Mouse (Mus musculus) midbrain, postnatal 0 days (tissue): ENCODE data around the gene Tmem120b. TPM values are rescaled to one million over a fixed set of nuclear protein-coding genes. Genes with fewer than 3 reads are reported as not detected.
A peak's percentile ranks its signal among the peaks of the same experiment; 100 is the strongest.

ENCODE experiments used
- ATAC-seq: fragments of 200-750 bp; cut with Nextera tagmentation; 2 replicates; pipeline ENCODE4 v1.8.0; 2017; ENCODE audit warnings: moderate number of reproducible peaks, mild to moderate bottlenecking, moderate TSS enrichment, moderate library complexity; ENCODE audit not compliant: low FRiP score
- DNase-seq: peaks from one replicate; pipeline ENCODE4 v3.0.0-alpha.2; 2015; ENCODE audit warnings: low spot score
- H3K27ac ChIP-seq: fragments of 300-500 bp; sonication (generic); 2 replicates; pipeline ENCODE4 v1.5.1; 2014; ENCODE audit warnings: low read depth, mild to moderate bottlenecking, low read length, mixed read lengths
- H3K27me3 ChIP-seq: fragments of 300-500 bp; sonication (generic); 2 replicates; pipeline ENCODE4 v1.6.1; 2014; ENCODE audit warnings: low read length, control low read depth, mixed read lengths; ENCODE audit not compliant: insufficient read depth
- H3K36me3 ChIP-seq: fragments of 300-500 bp; sonication (generic); 2 replicates; pipeline ENCODE4 v1.6.1; 2014; ENCODE audit warnings: low read length, control low read depth, mixed read lengths; ENCODE audit not compliant: insufficient read depth
- H3K4me1 ChIP-seq: fragments of 300-500 bp; sonication (generic); 2 replicates; pipeline ENCODE4 v1.6.1; 2014; ENCODE audit warnings: mild to moderate bottlenecking, control low read depth, antibody characterized with exemption, low read length, mixed read lengths; ENCODE audit not compliant: insufficient read depth
- H3K4me2 ChIP-seq: fragments of 300-500 bp; sonication (generic); 2 replicates; pipeline ENCODE4 v1.6.1; 2014; ENCODE audit warnings: low read depth, mild to moderate bottlenecking, low read length, mixed read lengths; ENCODE audit not compliant: poor library complexity, severe bottlenecking
- H3K4me3 ChIP-seq: fragments of 300-500 bp; sonication (generic); 2 replicates; pipeline ENCODE4 v1.5.1; 2014; ENCODE audit warnings: low read depth, mild to moderate bottlenecking, low read length, moderate library complexity
- H3K9ac ChIP-seq: fragments of 300-500 bp; sonication (generic); replicated peaks from 2 replicates; pipeline ENCODE4 v1.6.1; 2014; ENCODE audit warnings: mild to moderate bottlenecking, low read length, moderate library complexity, mixed read lengths; ENCODE audit not compliant: poor library complexity, severe bottlenecking
- H3K9me3 ChIP-seq: fragments of 300-500 bp; sonication (generic); 2 replicates; pipeline ENCODE4 v1.6.1; 2016; ENCODE audit warnings: low read length, control low read depth
- CTCF ChIP-seq: IDR thresholded peaks from 2 replicates; pipeline ENCODE4 v1.5.1; 2016; ENCODE audit warnings: antibody characterized with exemption, mild to moderate bottlenecking
- WGBS: fragments of 180-500 bp; shearing (Covaris S2); extraction: QIAGEN DNeasy Blood & Tissue Kit; methylation state at CpG from one replicate; pipeline ENCODE4 v1.1.7; 2014; 5-methylcytosine and 5-hydroxymethylcytosine counted together
- polyA plus RNA-seq: library from polyadenylated mRNA; unstranded; fragments of >200 nt; fragmentation: Nextera tagmentation; extraction: Ambion mirVana; gene quantifications from 2 replicates; pipeline ENCODE4 v1.2.1, GENCODE M21; 2015
- total RNA-seq: library from RNA; depleted of rRNA; stranded (reverse); fragments of >200 nt; gene quantifications from 2 replicates; pipeline ENCODE4 v1.2.3, GENCODE M21; 2014

The Tmem120b gene
- total and polyA plus RNA-seq, 2 experiments from 2014 or later, result 13.3 to 19.7 TPM

DNA sequence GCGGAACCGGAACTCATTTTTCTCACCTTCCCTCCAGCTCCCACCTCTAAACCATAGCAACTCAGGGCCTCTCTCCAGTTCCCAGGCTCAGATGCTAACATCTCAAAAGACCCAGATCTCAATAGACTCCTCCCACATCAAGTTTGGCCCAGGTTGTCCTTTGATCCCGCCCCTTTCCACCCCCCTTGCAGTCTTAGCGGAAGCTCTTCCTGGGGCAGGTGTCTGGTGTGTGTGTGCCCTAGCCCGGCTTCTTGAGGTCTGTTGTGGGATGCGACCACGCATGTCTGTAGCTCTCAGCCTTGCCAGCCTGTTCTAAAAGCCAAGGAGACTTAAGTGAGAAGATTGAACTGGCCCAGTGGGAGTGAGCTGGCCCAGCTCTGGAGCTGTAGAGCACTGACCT, 82.4 kb downstream of the Tmem120b start:
- H3K9me3 ChIP-seq, result no peaks in the 10 kb centered on the region
- no peak for TF ChIP-seq CTCF
- 38% methylated on average over 7 of the region's 7 CpGs for WGBS
- H3K4me3 ChIP-seq, result peak overlapping the region; percentile 37
- H3K27ac ChIP-seq, result no peak overlapping the region
- peak overlapping the region; percentile 54 for H3K9ac ChIP-seq
- ATAC-seq (no peak), DNase-seq (no peak)
- H3K27me3 ChIP-seq, result no peaks in the 10 kb centered on the region
- peaks cover 57% of the 10 kb centered on the region for H3K36me3 ChIP-seq
- peak overlapping the region; percentile 71 for H3K4me2 ChIP-seq
- H3K4me1 ChIP-seq, result peaks cover 16% of the 10 kb centered on the region

DNA sequence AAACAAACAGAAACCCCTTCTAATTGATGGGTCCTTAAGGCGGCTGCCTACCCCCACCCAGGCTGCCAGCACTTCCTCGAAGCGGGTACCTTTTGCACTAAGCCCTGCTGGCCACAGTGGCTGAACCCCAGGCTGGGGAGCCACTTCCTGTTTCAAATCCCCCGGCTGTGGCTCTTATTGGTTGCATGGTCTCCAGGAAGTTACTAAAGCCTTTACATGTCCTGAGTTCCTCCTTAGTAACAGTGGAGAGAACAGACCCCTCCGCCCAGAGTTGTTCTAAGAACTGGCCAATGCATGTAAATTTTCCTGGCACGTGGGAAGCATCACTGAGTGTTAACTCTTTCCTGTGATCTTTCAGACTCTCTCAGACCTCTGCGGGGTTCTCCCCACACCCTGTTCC, 82.9 kb downstream of the Tmem120b start:
- peak overlapping the region; percentile 37; the same call in 1 of the 2 replicates for H3K4me3 ChIP-seq
- no peak overlapping the region for H3K27ac ChIP-seq
- no peak for TF ChIP-seq CTCF
- H3K4me2 ChIP-seq, result peak overlapping the region; percentile 71
- peaks cover 56% of the 10 kb centered on the region for H3K36me3 ChIP-seq
- peak; percentile 80 for DNase-seq
- no peaks in the 10 kb centered on the region for H3K9me3 ChIP-seq
- H3K9ac ChIP-seq, result peak overlapping the region; percentile 54
- 39% methylated on average over 7 of the region's 7 CpGs for WGBS
- no peak for ATAC-seq
- H3K4me1 ChIP-seq, result peaks cover 16% of the 10 kb centered on the region
- no peaks in the 10 kb centered on the region for H3K27me3 ChIP-seq

DNA sequence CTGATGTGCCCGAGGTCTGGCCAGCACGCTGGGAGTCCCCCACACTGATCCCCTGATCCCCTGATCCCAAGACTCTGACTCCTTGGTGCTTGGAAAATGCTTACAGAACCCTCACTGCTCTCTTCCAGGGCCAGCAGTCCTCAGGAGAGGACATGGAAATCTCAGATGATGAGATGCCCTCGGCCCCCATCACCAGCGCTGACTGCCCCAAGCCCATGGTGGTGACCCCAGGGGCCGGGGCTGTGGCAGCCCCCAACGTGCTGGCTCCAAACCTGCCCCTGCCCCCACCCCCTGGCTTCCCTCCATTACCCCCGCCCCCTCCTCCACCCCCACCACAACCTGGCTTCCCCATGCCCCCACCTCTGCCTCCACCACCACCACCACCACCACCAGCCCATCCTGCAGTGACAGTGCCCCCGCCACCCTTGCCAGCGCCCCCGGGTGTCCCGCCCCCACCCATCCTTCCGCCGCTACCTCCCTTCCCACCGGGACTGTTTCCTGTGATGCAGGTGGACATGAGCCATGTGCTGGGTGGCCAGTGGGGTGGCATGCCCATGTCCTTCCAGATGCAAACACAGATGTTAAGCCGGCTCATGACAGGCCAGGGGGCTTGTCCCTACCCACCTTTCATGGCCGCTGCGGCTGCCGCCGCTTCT, 83.6 kb downstream of the Tmem120b start:
- H3K27ac ChIP-seq, result no peak overlapping the region
- H3K9me3 ChIP-seq, result no peaks in the 10 kb centered on the region
- WGBS, result 92% methylated on average over 19 of the region's 19 CpGs
- H3K4me2 ChIP-seq, result no peak overlapping the region
- H3K4me3 ChIP-seq, result no peak overlapping the region
- peaks cover 16% of the 10 kb centered on the region for H3K4me1 ChIP-seq
- H3K27me3 ChIP-seq, result no peaks in the 10 kb centered on the region
- DNase-seq (no peak), ATAC-seq (no peak)
- TF ChIP-seq CTCF, result no peak
- H3K36me3 ChIP-seq, result peaks cover 53% of the 10 kb centered on the region
- H3K9ac ChIP-seq, result no peak overlapping the region

DNA sequence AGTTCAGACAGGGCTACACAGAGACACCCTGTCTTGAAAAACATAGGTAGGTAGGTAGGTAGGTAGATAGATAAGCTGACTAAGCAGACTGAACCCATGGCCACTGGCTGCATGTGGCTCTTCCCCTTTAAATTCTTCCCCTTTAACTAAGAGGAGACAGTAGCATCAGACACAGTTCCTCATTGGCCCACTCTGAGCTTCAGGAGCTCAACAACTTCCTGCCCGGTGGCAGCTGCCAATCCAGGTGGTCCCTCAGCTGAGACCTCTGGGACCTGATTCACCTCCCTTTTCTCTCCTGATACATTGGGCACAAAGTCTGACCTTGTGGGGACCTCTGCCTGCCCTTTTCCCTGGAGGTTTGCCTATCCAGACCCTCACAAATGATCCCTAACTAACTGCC, 84.7 kb downstream of the Tmem120b start:
- no peak for ATAC-seq
- no peak overlapping the region for H3K4me2 ChIP-seq
- H3K27me3 ChIP-seq, result no peaks in the 10 kb centered on the region
- TF ChIP-seq CTCF, result no peak
- H3K4me1 ChIP-seq, result peaks cover 16% of the 10 kb centered on the region
- no peak for DNase-seq
- H3K4me3 ChIP-seq, result no peak overlapping the region
- H3K9me3 ChIP-seq, result no peaks in the 10 kb centered on the region
- H3K36me3 ChIP-seq, result peaks cover 53% of the 10 kb centered on the region
- 86% methylated on average over 1 of the region's 1 CpGs for WGBS
- H3K27ac ChIP-seq, result no peak overlapping the region
- no peak overlapping the region for H3K9ac ChIP-seq

DNA sequence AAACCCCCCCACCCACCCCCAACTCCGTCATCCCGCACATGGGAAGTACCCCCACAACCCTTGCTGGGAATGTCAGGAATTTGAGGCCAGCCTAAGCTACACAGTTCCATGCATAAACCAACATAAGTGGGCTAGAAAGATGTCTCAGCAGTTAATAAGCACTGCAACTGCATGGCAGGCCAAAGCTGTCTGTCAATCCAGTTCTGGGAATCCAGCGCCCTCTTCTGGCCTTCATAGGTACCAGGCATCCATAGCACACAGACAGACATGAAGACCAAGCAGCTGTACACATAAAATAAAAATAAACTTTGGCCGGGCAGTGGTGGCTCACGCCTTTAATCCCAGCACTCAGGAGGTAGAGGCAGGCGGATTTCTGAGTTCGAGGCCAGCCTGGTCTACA, 87.2 kb downstream of the Tmem120b start:
- TF ChIP-seq CTCF, result peak; percentile 82
- no peaks in the 10 kb centered on the region for H3K9me3 ChIP-seq
- DNase-seq (peak; percentile 79), ATAC-seq (no peak)
- no peak overlapping the region for H3K4me3 ChIP-seq
- peaks cover 68% of the 10 kb centered on the region for H3K36me3 ChIP-seq
- no peak overlapping the region for H3K4me2 ChIP-seq
- peaks cover 5% of the 10 kb centered on the region for H3K4me1 ChIP-seq
- H3K27me3 ChIP-seq, result no peaks in the 10 kb centered on the region
- no peak overlapping the region for H3K9ac ChIP-seq
- H3K27ac ChIP-seq, result no peak overlapping the region
- WGBS, result 53% methylated on average over 7 of the region's 7 CpGs

DNA sequence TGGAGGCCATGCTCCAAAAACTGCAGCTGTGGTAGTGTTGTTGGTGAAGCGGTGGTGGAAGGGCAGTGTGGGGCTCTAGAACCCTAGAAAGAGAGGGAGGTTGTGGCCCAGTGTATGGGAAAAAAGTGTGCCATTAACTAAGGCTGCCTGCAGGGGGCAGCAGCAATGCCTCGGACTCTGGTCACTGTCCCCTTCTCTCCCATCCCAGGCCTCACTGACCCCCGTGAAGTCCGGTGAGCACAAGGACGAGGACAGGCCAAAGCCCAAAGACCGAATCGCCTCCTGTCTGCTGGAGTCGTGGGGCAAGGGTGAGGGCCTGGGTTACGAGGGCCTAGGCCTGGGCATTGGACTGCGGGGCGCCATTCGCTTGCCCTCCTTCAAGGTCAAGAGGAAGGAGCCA, 88.5 kb downstream of the Tmem120b start:
- no peak overlapping the region for H3K4me3 ChIP-seq
- TF ChIP-seq CTCF, result peak; percentile 58
- no peaks in the 10 kb centered on the region for H3K4me1 ChIP-seq
- peaks cover 73% of the 10 kb centered on the region for H3K36me3 ChIP-seq
- H3K27ac ChIP-seq, result no peak overlapping the region
- 88% methylated on average over 12 of the region's 12 CpGs for WGBS
- ATAC-seq (no peak), DNase-seq (no peak)
- no peak overlapping the region for H3K4me2 ChIP-seq
- H3K9me3 ChIP-seq, result no peaks in the 10 kb centered on the region
- H3K27me3 ChIP-seq, result no peaks in the 10 kb centered on the region
- H3K9ac ChIP-seq, result no peak overlapping the region
